Mouse (Mus musculus) right cerebral cortex, postnatal 4 days (tissue): Measurements from ENCODE around the gene Zfp444.

ENCODE experiments used
- DNase-seq: peaks from one replicate; pipeline ENCODE4 v3.0.0-alpha.2; 2022

The Zfp444 gene

DNA sequence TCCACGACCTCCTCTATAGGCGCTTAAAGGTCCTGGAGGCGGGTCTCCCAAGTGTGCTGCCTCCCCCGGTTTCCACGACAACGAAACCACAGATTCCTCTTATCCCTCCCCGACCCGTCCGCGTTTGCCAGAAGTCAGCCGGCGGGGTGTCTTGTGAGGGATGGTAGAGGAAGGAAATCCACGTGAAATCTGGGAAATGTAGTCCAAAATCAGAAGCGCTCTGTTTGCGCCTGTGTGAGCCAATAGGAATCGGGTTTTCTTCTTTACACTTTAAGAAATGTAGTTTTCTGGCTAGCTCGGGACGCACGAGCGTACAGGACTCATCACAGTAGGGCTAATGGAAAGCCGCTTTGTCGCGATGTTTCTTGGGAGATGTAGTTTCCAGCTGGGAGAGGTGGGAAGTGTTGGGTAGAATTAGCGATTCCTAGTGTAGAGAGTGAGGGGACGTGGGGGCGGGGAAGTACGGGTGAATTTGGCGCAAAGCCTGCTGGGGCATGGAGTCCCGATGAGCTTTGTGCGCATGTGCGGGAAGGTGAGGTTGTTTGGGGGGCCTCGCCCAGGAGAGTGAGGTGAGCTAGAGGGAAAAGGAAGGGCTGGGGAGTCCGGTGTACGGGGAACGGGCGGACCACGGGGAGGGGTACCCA lies at the start of gene Zfp444:
Gene Zfp444, plus strand, starts transcription at position 221 of the 644 bp plus-strand sequence.
- DNase-seq: peak; percentile 100

DNA sequence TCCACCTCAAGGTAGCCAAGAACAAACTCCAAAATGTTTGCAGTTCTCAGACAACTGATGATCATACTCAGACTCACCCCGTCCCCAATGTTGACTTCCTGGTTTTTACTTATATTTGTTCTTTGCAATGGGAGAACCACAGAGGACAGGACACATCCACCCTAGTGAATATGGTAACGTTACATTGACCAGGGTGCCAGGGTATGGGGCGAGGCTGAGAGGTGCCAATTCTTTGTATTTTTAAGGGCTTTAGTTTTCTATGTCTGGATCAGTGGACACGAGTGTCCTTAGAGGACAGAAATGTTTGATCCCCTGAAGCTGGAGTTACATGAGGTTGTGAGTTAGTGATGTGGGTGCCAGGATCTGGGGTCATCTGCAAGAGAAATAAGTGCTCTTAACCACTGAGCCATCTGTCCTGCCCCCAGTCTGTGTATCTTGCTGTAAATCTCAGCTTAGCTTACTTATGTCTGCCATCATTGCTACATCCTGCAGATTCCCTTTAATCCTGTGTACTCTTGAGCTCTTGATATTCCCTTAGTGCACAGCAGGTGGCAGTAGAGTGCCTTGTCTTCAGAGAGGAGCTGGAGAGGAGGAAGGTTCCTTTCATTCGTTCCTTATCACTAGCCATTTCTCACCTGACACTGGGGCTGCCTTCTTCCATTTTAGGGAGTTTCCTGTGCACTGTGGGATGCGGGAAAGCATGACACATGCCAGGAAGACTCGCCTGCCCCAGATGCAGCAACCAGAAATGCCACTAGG lies 45.2 kb upstream of the Zfp444 start:
- peak; percentile 82 for DNase-seq

DNA sequence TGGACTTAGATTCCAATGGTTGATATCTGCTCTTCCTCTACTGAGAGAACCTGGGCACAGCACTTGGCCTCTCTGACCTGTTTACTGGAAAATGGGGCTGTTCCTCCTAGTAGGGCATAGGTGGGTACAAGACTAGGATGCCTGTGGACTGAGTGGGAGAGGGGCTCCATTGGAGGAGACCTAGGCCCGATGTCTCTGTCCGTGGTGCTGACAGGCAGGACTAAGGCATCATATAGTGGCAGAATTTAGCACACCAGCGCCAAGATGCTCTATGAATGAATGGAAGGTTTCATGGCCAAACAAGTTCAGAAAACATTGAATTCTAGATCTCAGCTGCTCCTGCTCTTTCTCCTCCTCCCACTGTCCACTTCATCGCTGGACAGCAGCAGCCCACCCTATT lies 41.7 kb upstream of the Zfp444 start:
- DNase-seq: no peak

DNA sequence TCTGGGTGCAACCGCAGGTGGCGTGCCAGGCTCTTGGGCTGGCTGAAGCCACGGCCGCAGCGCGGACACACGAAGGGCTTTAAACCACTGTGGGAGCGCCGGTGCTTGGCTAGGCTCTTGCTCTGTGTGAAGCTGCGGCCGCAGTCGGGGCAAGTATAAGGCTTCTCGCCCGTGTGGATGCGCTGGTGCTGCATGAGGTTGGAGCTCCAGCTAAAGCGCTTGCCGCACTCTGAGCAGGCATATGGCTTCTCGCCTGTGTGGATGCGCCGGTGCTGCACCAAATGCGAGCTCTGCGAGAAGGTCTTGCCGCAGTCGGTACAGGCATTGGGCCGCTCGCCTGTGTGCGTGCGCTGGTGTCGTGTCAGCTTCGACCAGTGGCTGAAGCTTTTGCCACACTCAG lies 39.4 kb upstream of the Zfp444 start:
- no peak for DNase-seq

DNA sequence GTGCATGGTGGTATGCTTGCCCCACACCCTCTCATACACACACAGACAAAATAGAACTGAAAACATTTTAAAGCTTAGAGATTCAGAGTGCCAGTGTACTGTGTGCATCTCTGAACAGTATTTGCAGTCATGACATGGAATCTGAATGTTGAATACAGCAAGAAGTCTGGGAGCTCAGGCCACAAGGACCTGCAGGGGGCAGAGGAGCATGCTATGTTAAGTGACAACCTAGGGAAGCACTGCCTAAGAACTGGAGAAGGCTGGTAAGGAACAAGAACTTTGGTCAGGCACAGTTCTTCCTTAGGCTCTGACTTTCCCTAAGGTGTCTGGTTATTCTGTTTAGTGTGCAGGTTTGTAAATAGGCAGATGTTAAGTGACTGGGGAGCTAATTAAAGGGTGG lies 35.5 kb upstream of the Zfp444 start:
- DNase-seq: no peak

DNA sequence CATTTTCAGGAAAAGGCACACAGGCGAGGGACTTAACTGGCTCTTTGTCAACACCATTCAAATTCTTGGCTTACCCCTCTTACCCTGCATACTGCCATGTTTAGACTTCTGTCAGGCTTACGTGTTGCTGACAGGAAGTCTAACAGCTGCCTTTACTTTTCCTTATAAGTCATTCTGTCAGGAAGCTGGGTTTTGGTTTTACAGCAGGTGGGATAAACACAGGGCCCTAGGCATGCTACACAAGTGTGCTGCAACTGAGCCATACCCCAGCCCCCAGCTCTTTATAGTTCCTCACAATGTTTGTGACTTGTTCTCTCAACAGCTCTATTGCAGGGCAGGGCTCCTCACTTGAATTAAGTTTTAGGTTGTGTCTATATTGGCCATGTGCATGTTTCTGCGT lies 32.7 kb upstream of the Zfp444 start:
- no peak for DNase-seq

DNA sequence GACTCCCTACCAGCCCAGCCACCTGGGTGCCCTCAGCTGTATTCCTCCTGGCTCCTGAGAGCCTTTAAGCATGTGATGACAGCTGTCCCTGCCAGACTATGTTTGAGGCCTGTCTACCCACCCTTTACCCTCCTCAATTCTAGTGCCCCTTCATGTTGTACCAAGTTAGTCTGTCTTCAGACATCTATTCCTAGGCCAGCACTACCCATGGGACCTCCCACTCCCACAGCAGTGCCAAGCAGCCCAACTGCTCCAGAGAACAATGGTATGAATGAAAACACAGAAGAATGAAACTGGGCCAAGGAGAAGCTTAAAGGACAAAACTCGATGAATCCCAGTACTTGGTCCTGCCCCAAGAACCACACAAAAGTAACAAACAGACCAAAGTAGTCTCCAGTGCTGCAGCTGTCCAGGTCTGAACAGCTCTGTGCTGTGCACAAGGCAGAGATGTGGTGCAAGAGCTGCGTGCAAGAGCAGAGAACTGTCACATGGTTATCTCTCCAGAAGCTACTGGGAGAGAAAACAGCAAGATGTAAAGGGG lies 28.0 kb upstream of the Zfp444 start:
- DNase-seq: no peak

DNA sequence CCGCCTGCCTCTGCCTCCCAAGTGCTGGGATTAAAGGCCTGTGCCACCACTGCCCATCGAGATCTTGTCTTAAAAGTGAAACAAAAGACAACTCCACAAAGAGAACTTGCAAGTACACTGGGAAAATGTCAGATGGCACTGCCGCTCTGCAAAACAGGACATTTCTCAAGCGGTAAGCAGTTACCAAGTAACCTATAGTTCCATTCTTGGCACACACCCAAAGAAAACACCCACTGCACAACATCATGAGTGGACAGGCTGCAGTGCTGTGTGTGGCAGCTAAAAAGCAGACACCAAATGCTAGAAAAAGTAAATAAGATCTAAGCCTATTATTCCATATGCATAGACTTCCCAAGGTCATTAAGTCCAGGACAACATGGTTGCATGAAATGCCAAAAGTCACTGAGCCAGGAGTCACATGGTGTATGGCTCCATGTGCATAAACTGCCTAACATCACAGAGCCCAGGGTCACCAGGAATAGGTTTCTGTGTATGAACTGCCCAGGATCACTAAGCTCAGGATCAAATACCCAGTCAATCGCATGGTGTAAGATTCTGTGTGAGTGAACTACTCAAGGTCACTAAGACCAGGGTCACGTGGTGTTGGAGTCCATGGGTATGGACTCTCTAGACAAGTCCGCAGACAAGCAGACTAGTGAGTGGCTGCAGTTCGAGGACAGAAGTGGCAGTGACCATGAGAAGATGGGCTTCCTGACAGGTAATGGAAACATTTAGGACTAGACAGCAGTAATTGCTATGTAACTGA lies 26.4 kb upstream of the Zfp444 start:
- DNase-seq: no peak

DNA sequence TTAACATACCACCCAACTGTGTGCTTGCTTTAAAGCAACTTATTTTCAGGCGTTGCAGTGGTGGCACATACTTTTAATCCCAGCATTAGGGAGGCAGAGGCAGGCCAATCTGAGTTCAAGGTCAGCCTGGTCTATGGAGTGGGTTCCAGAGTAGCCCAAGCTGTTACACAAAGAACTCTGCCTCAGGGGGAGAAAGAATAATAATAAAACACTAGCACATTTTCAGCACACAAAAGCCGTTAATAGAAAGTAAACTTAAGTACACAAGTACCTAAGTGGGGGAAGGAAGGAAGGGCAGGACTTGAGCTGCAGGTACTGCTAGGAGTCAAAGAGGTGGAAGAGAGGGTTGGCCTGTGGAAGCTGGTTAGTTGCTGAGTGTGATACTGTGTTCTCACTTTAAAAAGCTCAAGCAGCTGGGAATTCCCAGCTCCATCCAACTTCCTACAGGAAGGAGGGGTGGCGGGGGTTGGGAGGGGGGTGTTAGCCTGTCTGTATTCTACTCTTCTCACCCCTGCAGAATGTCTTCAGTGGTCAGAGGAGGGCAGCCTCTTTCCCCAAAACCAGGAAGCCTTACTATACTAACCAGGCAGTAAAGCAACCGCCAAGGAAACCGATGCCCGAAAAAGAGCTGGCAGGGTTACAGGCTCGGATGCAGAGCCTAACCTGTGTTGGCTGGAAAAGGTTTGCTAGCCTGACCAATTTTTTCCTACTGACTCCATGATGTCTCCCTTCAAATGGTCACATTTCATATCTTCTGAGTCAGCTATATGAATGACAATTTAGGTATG lies 25.6 kb upstream of the Zfp444 start:
- no peak for DNase-seq

DNA sequence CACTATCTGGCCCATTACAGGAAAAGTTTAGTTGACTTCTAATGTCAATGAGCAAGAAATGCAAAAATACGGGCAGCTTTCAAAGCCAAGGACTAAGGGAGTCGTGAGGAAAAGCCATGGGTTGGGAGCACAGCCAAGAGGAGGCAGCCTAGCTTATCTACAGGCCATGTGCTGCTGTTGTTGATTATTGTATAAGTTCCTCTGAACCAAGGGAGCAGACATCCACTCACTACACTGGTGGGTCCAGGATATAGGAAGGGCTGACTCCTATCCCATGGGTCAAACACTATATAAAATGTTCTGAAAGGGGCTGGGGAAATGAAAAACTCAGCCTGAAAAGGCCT lies 25.1 kb upstream of the Zfp444 start:
- no peak for DNase-seq

DNA sequence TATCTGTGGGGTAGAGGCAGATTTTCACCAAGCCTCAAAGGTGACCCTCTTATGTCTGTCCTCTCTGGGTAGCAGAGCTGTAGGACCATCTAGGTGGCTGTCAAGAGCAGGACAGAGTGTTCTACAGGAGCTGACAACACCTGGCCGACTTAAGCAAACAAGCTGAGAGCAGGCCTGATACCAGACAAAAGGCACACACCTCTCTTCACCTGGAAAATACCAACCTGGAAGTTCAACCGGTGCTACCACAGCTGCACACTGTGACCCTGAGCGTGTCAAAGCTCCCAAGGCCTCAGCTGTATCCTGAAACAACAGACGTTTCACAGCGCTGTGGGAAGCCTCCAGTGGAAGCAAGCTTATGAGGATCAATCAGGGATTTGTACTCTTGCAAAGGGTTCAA lies 24.3 kb upstream of the Zfp444 start:
- DNase-seq: no peak

DNA sequence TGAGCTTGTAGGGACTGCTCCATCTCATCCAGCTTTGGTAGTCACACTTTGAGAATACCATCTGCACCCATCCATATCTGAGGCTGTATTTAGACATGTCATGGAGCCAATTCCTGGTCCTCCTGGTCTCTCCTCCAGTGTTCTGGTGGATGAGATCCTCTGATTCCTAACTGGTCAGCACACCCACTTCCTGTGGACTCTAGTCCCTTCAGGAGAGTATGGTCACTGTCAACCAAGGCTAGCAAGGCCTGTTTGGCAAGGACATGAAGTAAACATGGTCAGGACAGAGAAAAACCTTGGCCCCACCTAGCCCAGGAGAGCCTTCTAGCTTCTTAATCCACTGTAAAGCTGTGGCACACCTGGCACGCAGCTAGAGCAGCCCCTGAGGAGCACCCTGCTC lies 20.8 kb upstream of the Zfp444 start:
- no peak for DNase-seq

DNA sequence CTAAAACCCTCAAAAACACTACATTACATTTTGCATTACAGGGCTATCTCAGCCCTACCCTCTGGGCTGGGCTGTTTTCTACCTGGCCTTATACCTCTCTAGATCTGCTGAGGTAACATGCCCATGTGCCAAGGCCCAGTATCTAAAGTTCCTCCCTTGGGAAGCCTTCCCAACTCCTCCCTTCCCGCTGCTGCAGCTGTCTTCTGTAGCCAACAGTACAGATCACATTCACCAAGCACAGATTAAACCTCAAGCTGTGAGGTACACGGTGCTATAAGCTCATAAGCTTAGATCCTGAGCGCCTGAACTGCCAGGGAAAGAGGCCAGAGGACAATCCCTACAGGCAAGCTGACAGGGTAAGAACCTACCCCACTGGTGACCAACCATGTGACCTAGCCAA lies 20.0 kb upstream of the Zfp444 start:
- no peak for DNase-seq

DNA sequence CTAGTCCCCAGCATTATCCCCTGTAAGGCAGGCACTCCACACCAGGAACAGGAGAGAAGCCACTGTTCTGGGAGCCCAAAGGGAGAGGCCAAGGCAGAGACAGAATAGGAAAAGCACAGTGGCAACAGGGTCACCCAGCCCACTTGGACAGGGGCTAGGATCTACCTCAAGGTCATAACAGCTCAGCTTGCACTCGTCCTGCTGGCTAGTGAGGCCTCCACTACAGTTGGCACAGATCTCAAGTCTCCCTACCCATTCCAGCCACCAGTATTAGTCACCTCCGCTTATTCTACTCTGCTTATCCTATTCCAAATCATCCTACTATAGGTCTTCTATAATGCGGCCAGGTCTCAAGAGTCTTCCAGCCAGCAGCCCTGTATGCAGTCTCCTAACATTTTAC lies 18.9 kb upstream of the Zfp444 start:
- DNase-seq: no peak

DNA sequence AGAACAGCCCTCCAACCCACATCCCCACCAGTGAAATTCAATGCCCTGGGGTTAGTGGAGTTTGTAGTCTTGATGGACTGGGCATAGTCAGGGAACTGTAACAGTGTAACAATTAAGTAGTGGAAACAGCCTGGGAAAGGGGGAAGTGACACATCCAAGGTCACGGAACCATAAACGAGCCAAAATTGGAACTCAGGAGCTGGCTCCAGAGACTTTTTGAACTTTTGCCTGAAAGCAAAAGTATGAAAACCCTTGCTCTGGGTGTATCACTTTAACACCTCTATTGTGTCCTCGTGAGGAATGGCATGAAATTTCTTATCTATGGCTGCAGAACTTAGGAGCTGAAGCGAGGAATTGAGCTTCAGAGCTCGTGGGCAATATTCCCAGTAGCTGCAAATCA lies 17.9 kb upstream of the Zfp444 start:
- DNase-seq: no peak

DNA sequence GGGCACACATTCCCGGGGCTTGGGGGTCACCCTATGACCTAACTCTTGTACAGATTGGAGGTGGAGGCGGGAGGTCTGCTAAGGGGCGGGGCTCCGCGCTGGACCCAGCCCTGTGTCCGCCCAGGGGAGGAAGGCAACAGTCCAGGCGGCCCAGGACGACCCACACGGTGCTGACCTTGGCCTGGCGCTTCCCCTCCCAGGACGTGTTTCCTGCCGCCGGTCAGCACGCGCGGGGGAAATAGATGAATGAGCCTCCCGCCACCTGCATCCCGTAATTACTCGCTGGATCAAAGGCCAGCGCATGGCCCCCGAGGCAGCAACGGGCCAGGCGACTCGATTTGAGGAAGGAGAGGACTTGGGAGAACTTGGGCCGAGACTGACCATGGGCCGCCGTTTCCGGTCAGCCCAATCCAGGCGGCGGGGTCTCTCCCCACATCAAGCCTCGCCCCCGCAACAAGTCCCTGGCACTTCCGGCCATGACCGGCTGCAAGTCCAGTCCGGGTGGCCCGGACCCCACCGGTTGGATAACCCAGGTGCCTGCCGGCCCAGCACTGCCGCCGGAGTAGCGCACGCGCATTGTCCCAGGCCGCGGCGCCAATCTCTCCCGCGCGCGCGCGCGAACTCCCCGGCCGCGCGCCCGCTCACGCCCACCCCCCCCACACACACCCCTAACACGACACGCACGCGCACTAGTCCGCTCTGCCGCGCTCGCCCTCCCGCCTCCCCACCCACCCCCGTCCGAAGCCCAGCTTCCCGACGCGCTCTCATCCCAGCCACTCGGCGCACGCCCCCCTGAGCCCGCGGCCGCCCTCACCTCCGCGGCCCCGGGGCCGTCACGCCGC lies 16.8 kb upstream of the Zfp444 start:
- peak; percentile 92 for DNase-seq

DNA sequence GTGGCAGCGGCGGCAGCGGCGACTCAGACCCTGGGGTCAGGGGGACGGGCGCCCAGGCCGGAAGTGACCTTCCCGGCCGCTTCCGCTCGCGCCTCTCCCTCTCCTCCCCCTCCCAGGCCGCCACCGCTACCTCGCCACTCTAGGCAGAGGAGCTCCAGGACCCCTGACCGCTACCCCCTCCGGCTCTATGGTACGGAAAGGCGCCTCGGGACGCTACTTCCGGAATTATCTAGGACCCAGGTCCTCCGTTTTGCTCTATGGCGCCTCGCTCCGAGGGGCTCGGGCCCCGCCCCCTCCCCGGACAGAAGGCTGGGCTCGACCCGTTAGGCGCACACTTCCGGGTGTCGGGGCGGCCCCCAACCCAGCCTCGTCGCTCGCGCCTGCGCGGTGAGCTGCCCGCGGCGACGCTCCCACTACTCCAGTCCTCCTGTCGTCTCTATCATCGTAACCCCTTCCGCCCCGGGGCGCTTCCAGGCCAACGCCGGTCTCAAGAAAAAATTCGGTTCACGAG lies 16.1 kb upstream of the Zfp444 start, which contains the start of gene Zfp787:
Gene Zfp787, minus strand, starts transcription at position 97 of the 511 bp plus-strand sequence.
- peak; percentile 97 for DNase-seq

DNA sequence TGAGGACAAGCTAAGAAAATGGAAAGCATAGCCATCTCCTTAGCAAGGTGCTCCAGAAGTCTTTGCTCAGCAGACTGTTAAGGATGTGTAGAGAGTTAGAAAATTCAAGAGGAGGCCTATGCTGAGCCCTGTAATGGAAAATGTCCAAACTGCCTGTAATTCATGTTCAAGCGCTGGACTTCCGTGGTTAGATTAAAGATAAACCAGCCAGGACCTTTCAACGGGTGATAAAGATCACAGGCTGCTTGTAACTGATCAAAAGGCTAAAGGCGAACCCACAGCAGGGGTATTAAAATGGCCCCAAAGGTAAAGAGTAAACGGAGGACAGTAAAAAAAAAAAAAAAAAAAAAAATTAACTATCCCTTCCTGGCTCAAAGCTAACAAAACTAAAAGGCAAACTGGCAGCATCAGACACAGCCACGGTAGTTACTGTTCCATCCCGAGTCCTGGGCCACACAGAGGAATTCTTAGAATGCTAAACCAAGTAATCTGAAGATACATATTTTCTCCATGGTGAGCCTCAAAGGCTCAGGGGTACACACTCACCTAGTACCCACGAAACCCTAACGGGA lies 15.0 kb upstream of the Zfp444 start:
- no peak for DNase-seq

DNA sequence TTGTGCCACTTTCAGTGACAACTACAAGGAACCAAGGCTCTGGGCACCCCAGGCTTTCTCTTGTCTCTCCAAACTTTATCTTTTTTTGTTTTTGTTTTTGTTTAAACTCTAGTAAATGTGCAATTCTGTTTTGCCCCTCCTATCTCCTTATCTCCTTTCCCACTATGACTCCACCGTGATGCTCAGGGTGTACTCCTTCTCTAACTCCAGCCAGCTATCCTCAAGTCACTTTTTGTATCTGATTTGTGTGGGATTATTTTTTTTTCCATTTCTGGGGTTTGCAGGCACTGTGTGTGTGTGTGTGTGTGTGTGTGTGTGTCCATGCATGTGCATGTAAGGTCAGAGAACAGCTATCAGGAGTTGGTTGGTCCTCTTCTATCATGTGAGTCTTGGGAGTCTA lies 14.5 kb upstream of the Zfp444 start:
- no peak for DNase-seq

DNA sequence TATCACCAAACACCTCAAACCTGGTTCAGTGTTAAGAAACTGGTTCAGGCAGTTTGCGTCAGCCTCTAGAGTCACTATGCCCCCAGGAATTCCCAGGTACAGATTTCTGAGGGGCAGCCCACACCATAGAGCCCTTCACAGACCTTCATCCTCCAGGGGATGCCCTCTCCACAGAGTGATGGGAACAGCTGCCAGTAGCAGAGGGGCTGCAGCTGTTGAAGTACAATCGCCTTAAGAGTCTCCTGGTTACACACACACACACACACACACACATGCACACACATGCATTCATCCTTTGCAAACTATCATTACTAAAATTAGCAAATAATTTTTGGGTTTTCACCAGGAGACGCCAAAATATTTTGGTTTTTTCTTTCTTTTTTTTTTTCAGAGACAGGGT lies 12.4 kb upstream of the Zfp444 start:
- no peak for DNase-seq

DNA sequence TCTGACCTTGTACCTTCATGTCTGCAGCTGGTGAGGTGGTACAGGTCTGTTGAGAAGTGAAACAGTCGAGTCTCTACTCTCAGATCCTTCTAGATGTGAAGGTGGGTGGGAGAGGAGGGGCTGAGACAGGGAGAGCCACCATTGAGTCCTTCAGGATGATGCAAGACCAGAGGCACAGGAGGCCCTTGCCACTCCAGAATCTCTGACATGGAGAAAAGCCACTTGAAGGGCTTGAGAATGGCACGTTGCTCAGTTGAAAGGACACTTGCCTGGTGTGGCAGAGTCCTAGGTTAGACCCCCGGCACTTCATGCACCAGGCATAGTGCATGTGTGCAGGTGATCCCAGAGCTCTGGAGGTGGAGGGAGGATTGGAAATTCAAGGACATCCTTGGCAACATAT lies 10.5 kb upstream of the Zfp444 start:
- DNase-seq: no peak
